Mouse (Mus musculus): ENCODE results near the gene Ttll11.

The Ttll11 gene

GRCm38 (mm10) chr2:35965883-35966513 is 13.7 kb downstream of the Ttll11 start:
- DNase-seq (ENCODE audit: low spot score in 2 of 2): no peak

- DNase-seq (ENCODE audit: low spot score in 2 of 2): no peak
Measured at GRCm38 (mm10) chr2:35963280-35963679, 16.4 kb downstream of the Ttll11 start.

- DNase-seq (ENCODE audit: low spot score in 2 of 2): no peak
Measured at GRCm38 (mm10) chr2:35961593-35962127, 18.1 kb downstream of the Ttll11 start.

GRCm38 (mm10) chr2:35957471-35958140 is 22.1 kb downstream of the Ttll11 start:
- DNase-seq (ENCODE audit: low spot score in 2 of 2): no peak

GRCm38 (mm10) chr2:35955211-35955610 is 24.5 kb downstream of the Ttll11 start:
- DNase-seq (ENCODE audit: low spot score in 2 of 2): no peak

- DNase-seq (ENCODE audit: low spot score in 2 of 2): no peak
Measured at GRCm38 (mm10) chr2:35952187-35952958, 27.3 kb downstream of the Ttll11 start.

GRCm38 (mm10) chr2:35944896-35945295 is 34.8 kb downstream of the Ttll11 start:
- DNase-seq (ENCODE audit: low spot score in 2 of 2): no peak

GRCm38 (mm10) chr2:35942960-35943359 is 36.8 kb downstream of the Ttll11 start:
- no peak for DNase-seq (ENCODE audit: low spot score in 2 of 2)

GRCm38 (mm10) chr2:35935045-35935444 is 44.7 kb downstream of the Ttll11 start:
- DNase-seq (ENCODE audit: low spot score in 2 of 2): no peak

- DNase-seq (ENCODE audit: low spot score in 2 of 2): no peak
Measured at GRCm38 (mm10) chr2:35933116-35933515, 46.6 kb downstream of the Ttll11 start.

GRCm38 (mm10) chr2:35931619-35932018 is 48.1 kb downstream of the Ttll11 start:
- DNase-seq (ENCODE audit: low spot score in 2 of 2): no peak

- DNase-seq (ENCODE audit: low spot score in 2 of 2): peak; percentile 86 to 88
Measured at GRCm38 (mm10) chr2:35930498-35931149, 49.1 kb downstream of the Ttll11 start.

- DNase-seq (ENCODE audit: low spot score in 2 of 2): no peak
Measured at GRCm38 (mm10) chr2:35928133-35928532, 51.6 kb downstream of the Ttll11 start.

GRCm38 (mm10) chr2:35924947-35925346 is 54.8 kb downstream of the Ttll11 start:
- DNase-seq (ENCODE audit: low spot score in 2 of 2): no peak

- no peak for DNase-seq (ENCODE audit: low spot score in 2 of 2)
Measured at GRCm38 (mm10) chr2:35922956-35923355, 56.8 kb downstream of the Ttll11 start.

- no peak for DNase-seq (ENCODE audit: low spot score in 2 of 2)
Measured at GRCm38 (mm10) chr2:35912090-35912489, 67.6 kb downstream of the Ttll11 start.

GRCm38 (mm10) chr2:35911675-35912074 is 68.0 kb downstream of the Ttll11 start:
- no peak for DNase-seq (ENCODE audit: low spot score in 2 of 2)

GRCm38 (mm10) chr2:35910740-35911139 is 69.0 kb downstream of the Ttll11 start:
- no peak for DNase-seq (ENCODE audit: low spot score in 2 of 2)

GRCm38 (mm10) chr2:35909353-35909752 is 70.4 kb downstream of the Ttll11 start:
- no peak for DNase-seq (ENCODE audit: low spot score in 2 of 2)

GRCm38 (mm10) chr2:35907578-35907977 is 72.1 kb downstream of the Ttll11 start:
- no peak for DNase-seq (ENCODE audit: low spot score in 2 of 2)

- peak in 1 of 2 experiments; percentile 65 for DNase-seq (ENCODE audit: low spot score in 2 of 2)
Measured at GRCm38 (mm10) chr2:35906174-35906798, 73.4 kb downstream of the Ttll11 start.

Data from cerebellum, postnatal 4 days (tissue).